Mouse (Mus musculus): ENCODE data around the gene Ssrp1. TPM values are rescaled to one million over a fixed set of nuclear protein-coding genes. Genes with fewer than 3 reads are reported as not detected.
A peak's percentile ranks its signal among the peaks of the same experiment; 100 is the strongest.

Gene Ssrp1
- polyA plus RNA-seq (2014; fragmentation: Nextera tagmentation; extraction: Ambion mirVana): 306 and 340 TPM in 2 replicates

- under 1% methylated on average over 56 of the region's 66 CpGs for WGBS
- Histone ChIP-seq H3K9ac (ENCODE audit: low read depth, low read length) (peak within 1 kb of the TSS; percentile 96), H3K4me2 (replicated peaks; ENCODE audit: low read depth, low read length) (peak within 1 kb of the TSS; percentile 81), H3K4me1 (replicated peaks; ENCODE audit: control insufficient read depth, insufficient read depth, low read length) (0 out of 2 replicates have a peak, but pooled peaks cover 2% of the 10 kb centered on the region), H3K27ac (ENCODE audit: low read depth, low read length) (peak within 1 kb of the TSS; percentile 77), H3K4me3 (ENCODE audit: low read depth, low read length) (peak within 1 kb of the TSS; percentile 73), H3K27me3 (ENCODE audit: control insufficient read depth, insufficient read depth, low read length) (no peaks in the 10 kb centered on the region), H3K9me3 (ENCODE audit: control insufficient read depth, low read length) (no peaks in the 10 kb centered on the region), H3K36me3 (ENCODE audit: control insufficient read depth, insufficient read depth, low read length) (peaks cover 22% of the 10 kb centered on the region)
- ATAC-seq (ENCODE audit: low FRiP score) (peak; percentile 94), DNase-seq (ENCODE audit: low spot score) (peak; percentile 96)
These were observed at the start of gene Ssrp1, which contains the start of gene P2rx3 for GRCm38 (mm10) chr2:85037047-85038026. Gene Ssrp1 (plus strand): TSS chr2:85037234. Gene P2rx3 (minus strand): TSS chr2:85037462.

- H3K27me3 ChIP-seq (ENCODE audit: control insufficient read depth, insufficient read depth, low read length): no peaks in the 10 kb centered on the region
- no peaks in the 10 kb centered on the region for H3K4me1 ChIP-seq (replicated peaks; ENCODE audit: control insufficient read depth, insufficient read depth, low read length)
- H3K4me3 ChIP-seq (ENCODE audit: low read depth, low read length): no peak within 1 kb of the TSS
- H3K9ac ChIP-seq (ENCODE audit: low read depth, low read length): no peak within 1 kb of the TSS
- no peak for ATAC-seq (ENCODE audit: low FRiP score)
- H3K4me2 ChIP-seq (replicated peaks; ENCODE audit: low read depth, low read length): no peak within 1 kb of the TSS
- no peak within 1 kb of the TSS for H3K27ac ChIP-seq (ENCODE audit: low read depth, low read length)
- no peak for DNase-seq (ENCODE audit: low spot score)
- H3K9me3 ChIP-seq (ENCODE audit: control insufficient read depth, low read length): no peaks in the 10 kb centered on the region
- 73% methylated on average over 1 of the region's 1 CpGs for WGBS
- no peaks in the 10 kb centered on the region for H3K36me3 ChIP-seq (ENCODE audit: control insufficient read depth, insufficient read depth, low read length)
These were observed 49.1 kb upstream of the Ssrp1 start, which contains the start of gene Prg3 for GRCm38 (mm10) chr2:84987930-84988329. Gene Prg3 (plus strand): TSS chr2:84988215.

- Histone ChIP-seq H3K27me3 (ENCODE audit: control insufficient read depth, insufficient read depth, low read length) (no peaks in the 10 kb centered on the region), H3K4me1 (replicated peaks; ENCODE audit: control insufficient read depth, insufficient read depth, low read length) (no peaks in the 10 kb centered on the region), H3K9ac (ENCODE audit: low read depth, low read length) (no peak overlapping the region), H3K4me3 (ENCODE audit: low read depth, low read length) (no peak overlapping the region), H3K4me2 (replicated peaks; ENCODE audit: low read depth, low read length) (no peak overlapping the region), H3K27ac (ENCODE audit: low read depth, low read length) (no peak overlapping the region), H3K9me3 (ENCODE audit: control insufficient read depth, low read length) (no peaks in the 10 kb centered on the region), H3K36me3 (ENCODE audit: control insufficient read depth, insufficient read depth, low read length) (no peaks in the 10 kb centered on the region)
- ATAC-seq (ENCODE audit: low FRiP score) (no peak), DNase-seq (ENCODE audit: low spot score) (no peak)
- 89% methylated on average over 2 of the region's 2 CpGs for WGBS
These were observed 40.7 kb upstream of the Ssrp1 start for GRCm38 (mm10) chr2:84996376-84996775.

- Histone ChIP-seq H3K27ac (ENCODE audit: low read depth, low read length) (no peak overlapping the region), H3K4me3 (ENCODE audit: low read depth, low read length) (no peak overlapping the region), H3K4me2 (replicated peaks; ENCODE audit: low read depth, low read length) (no peak overlapping the region), H3K4me1 (replicated peaks; ENCODE audit: control insufficient read depth, insufficient read depth, low read length) (no peaks in the 10 kb centered on the region), H3K9me3 (ENCODE audit: control insufficient read depth, low read length) (no peaks in the 10 kb centered on the region), H3K27me3 (ENCODE audit: control insufficient read depth, insufficient read depth, low read length) (no peaks in the 10 kb centered on the region), H3K9ac (ENCODE audit: low read depth, low read length) (no peak overlapping the region), H3K36me3 (ENCODE audit: control insufficient read depth, insufficient read depth, low read length) (no peaks in the 10 kb centered on the region)
- DNase-seq (ENCODE audit: low spot score) (no peak), ATAC-seq (ENCODE audit: low FRiP score) (no peak)
- WGBS: 82% methylated on average over 3 of the region's 3 CpGs
These were observed 37.4 kb upstream of the Ssrp1 start for GRCm38 (mm10) chr2:84999486-85000181.

DNA sequence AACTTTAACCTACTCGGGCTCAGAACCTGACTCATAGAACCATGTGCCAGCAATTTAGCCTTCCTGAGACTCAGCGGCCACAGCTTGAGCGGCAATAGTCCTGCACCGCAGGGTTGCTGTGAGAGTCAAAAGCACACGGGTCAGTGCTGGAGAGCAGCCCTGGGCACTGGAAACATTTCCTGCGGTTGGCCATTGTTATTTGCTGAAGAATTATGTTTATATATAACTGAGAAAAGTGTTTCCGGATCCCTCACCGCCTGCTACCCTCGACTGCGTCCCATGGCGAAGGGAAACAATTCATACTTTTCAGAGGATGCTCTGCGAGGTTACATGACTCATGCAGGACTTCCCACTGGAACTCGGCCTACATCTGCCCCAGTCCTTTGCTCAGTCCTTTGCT is 35.5 kb upstream of the Ssrp1 start:
- H3K4me1 ChIP-seq (replicated peaks; ENCODE audit: control insufficient read depth, insufficient read depth, low read length): no peaks in the 10 kb centered on the region
- 77% methylated on average over 13 of the region's 13 CpGs for WGBS
- no peak overlapping the region for H3K4me3 ChIP-seq (ENCODE audit: low read depth, low read length)
- no peak overlapping the region for H3K27ac ChIP-seq (ENCODE audit: low read depth, low read length)
- no peaks in the 10 kb centered on the region for H3K36me3 ChIP-seq (ENCODE audit: control insufficient read depth, insufficient read depth, low read length)
- H3K9me3 ChIP-seq (ENCODE audit: control insufficient read depth, low read length): no peaks in the 10 kb centered on the region
- no peak overlapping the region for H3K4me2 ChIP-seq (replicated peaks; ENCODE audit: low read depth, low read length)
- ATAC-seq (ENCODE audit: low FRiP score) (no peak), DNase-seq (ENCODE audit: low spot score) (no peak)
- H3K9ac ChIP-seq (ENCODE audit: low read depth, low read length): no peak overlapping the region
- no peaks in the 10 kb centered on the region for H3K27me3 ChIP-seq (ENCODE audit: control insufficient read depth, insufficient read depth, low read length)

- Histone ChIP-seq H3K27me3 (ENCODE audit: control insufficient read depth, insufficient read depth, low read length) (no peaks in the 10 kb centered on the region), H3K36me3 (ENCODE audit: control insufficient read depth, insufficient read depth, low read length) (no peaks in the 10 kb centered on the region), H3K4me2 (replicated peaks; ENCODE audit: low read depth, low read length) (no peak overlapping the region), H3K9me3 (ENCODE audit: control insufficient read depth, low read length) (no peaks in the 10 kb centered on the region), H3K4me3 (ENCODE audit: low read depth, low read length) (no peak overlapping the region), H3K27ac (ENCODE audit: low read depth, low read length) (no peak overlapping the region), H3K4me1 (replicated peaks; ENCODE audit: control insufficient read depth, insufficient read depth, low read length) (no peaks in the 10 kb centered on the region), H3K9ac (ENCODE audit: low read depth, low read length) (no peak overlapping the region)
- WGBS: 80% methylated on average over 8 of the region's 8 CpGs
- ATAC-seq (ENCODE audit: low FRiP score) (no peak), DNase-seq (ENCODE audit: low spot score) (no peak)
These were observed 34.5 kb upstream of the Ssrp1 start for GRCm38 (mm10) chr2:85002575-85002974.

DNA sequence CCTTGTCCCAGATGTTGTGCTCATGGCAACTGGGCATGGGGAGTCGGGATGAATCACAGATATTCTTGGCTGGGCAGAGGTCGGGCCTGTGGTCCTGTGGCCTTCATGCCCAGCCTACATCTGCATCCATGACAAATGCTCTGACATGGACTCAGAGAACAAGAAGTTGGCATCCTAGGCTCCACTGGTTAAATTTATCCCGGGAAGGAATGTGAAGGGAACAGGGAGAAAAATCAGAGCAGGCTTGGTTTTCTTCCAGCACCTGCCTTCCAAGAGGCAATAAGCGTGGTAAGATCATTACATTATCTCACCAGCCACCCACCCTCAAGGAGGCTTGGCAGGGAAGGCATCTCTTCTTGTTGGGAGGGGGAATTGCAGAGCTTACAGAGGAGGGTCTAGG is 32.7 kb upstream of the Ssrp1 start:
- WGBS: 86% methylated on average over 4 of the region's 4 CpGs
- H3K4me2 ChIP-seq (replicated peaks; ENCODE audit: low read depth, low read length): no peak overlapping the region
- no peaks in the 10 kb centered on the region for H3K9me3 ChIP-seq (ENCODE audit: control insufficient read depth, low read length)
- DNase-seq (ENCODE audit: low spot score) (no peak), ATAC-seq (ENCODE audit: low FRiP score) (no peak)
- H3K36me3 ChIP-seq (ENCODE audit: control insufficient read depth, insufficient read depth, low read length): no peaks in the 10 kb centered on the region
- no peaks in the 10 kb centered on the region for H3K4me1 ChIP-seq (replicated peaks; ENCODE audit: control insufficient read depth, insufficient read depth, low read length)
- no peaks in the 10 kb centered on the region for H3K27me3 ChIP-seq (ENCODE audit: control insufficient read depth, insufficient read depth, low read length)
- no peak overlapping the region for H3K9ac ChIP-seq (ENCODE audit: low read depth, low read length)
- H3K4me3 ChIP-seq (ENCODE audit: low read depth, low read length): no peak overlapping the region
- H3K27ac ChIP-seq (ENCODE audit: low read depth, low read length): no peak overlapping the region

DNA sequence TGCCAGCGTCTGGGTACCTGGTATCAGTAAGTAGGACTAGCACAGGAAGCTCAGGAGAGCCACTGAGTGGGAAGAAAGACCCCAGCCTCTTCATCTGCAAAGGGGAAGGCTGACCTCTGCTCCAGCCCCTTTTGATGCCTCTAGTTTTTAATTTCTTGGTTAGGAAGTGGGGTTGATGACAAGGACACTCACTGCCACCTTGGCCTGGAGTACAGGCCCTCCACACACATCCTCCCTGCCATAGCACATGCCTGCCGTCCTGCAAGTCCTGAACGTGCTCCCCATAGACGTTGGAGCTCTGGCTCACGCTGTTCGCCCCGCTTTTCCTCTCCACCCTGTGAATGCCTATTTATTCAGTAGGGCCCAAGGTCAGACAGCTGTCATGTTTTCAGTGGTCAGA is 30.4 kb upstream of the Ssrp1 start:
- Histone ChIP-seq H3K27me3 (ENCODE audit: control insufficient read depth, insufficient read depth, low read length) (no peaks in the 10 kb centered on the region), H3K4me2 (replicated peaks; ENCODE audit: low read depth, low read length) (no peak overlapping the region), H3K9ac (ENCODE audit: low read depth, low read length) (no peak overlapping the region), H3K9me3 (ENCODE audit: control insufficient read depth, low read length) (no peaks in the 10 kb centered on the region), H3K27ac (ENCODE audit: low read depth, low read length) (no peak overlapping the region), H3K4me3 (ENCODE audit: low read depth, low read length) (no peak overlapping the region), H3K36me3 (ENCODE audit: control insufficient read depth, insufficient read depth, low read length) (no peaks in the 10 kb centered on the region), H3K4me1 (replicated peaks; ENCODE audit: control insufficient read depth, insufficient read depth, low read length) (no peaks in the 10 kb centered on the region)
- no peak for ATAC-seq (ENCODE audit: low FRiP score)
- no peak for DNase-seq (ENCODE audit: low spot score)
- WGBS: 81% methylated on average over 7 of the region's 7 CpGs

Measured in hindbrain, embryonic 11.5 days (tissue).